Comparison of ENCODE assay signal across 8 mouse cellular contexts in the genomic region with DNA sequence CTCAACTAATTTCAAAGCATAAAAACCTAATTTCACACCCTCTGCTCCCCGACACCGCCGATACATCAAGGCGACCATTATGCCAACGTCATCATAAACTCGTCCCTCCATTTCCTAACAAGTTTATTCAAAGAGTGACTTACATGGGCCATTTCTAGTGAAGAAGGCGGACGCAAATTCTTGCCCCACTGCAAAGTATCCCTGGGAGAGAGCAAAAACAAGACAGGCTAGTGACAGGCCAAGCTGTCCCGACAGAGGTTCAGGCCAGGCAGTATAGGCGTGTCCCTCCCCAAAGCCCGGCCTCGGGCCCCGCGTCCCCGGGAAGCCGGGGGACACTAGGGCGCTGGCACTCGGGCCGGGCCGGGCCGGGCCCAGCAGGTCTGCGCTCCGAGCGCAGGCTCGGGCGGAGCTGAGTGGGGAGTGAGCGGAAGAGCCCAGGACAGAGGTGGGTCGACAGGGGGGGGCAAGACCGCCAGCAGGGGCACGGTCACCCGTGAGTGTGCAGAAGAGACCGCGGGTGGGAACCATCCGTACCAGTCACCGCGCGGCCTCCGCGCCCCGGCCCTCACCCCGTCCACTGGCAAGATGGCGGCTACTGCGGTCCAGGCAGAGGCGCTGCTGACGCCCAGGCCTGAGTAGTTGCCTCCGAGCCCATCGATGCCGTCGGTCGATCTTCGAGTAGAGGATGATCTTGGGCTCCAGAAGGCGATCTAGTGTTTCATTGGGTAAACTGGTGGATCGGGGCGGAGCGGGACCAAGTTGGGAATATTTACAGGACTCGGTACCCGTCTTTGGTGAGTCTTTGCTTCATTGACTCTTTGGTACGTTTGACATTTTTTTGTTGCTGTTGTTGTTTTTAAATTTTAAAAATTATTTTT. TPM values are rescaled to one million over a fixed set of nuclear protein-coding genes. Genes with fewer than 3 reads are reported as not detected.
DNase-seq lines count a peak whose midpoint lies in the region; ATAC-seq and TF ChIP-seq lines count a peak whose summit lies in the region.

A gene (minus strand): TSS at position 693 of the 878 bp plus-strand sequence.

- under 1% methylated on average over 58 of the region's 58 CpGs for WGBS in embryonic facial prominence, embryonic 13.5 days
- under 1% methylated on average over 58 of the region's 58 CpGs for WGBS in kidney, adult 2 months
- 2% methylated on average over 40 of the region's 58 CpGs for WGBS in limb, embryonic 14.5 days
- WGBS in midbrain, postnatal 0 days, result under 1% methylated on average over 56 of the region's 58 CpGs

- H3K4me2 ChIP-seq in embryonic facial prominence, embryonic 13.5 days, result peak within 1 kb of the TSS; percentile 85
- H3K4me2 ChIP-seq in limb, embryonic 14.5 days (replicated peaks; ENCODE audit: low read depth, low read length, severe bottlenecking), result peak within 1 kb of the TSS; percentile 86
- H3K4me2 ChIP-seq in midbrain, postnatal 0 days (ENCODE audit: low read depth, low read length, poor library complexity, severe bottlenecking), result peak within 1 kb of the TSS; percentile 80

- H3K27me3 ChIP-seq in embryonic facial prominence, embryonic 13.5 days, result no peaks in the 10 kb centered on the region
- no peaks in the 10 kb centered on the region for H3K27me3 ChIP-seq in kidney, adult 2 months (replicated peaks; ENCODE audit: control insufficient read depth, insufficient read depth, low read length)
- no peaks in the 10 kb centered on the region for H3K27me3 ChIP-seq in limb, embryonic 14.5 days (ENCODE audit: control insufficient read depth, insufficient read depth, low read length)
- H3K27me3 ChIP-seq in midbrain, postnatal 0 days (ENCODE audit: insufficient read depth, low read length), result no peaks in the 10 kb centered on the region

- no peak for TF ChIP-seq CTCF in kidney, adult 2 months (conservative IDR thresholded peaks at IDR 0.05; ENCODE audit: insufficient read depth, insufficient read length, low read depth, low read length)
- TF ChIP-seq CTCF in midbrain, postnatal 0 days (IDR thresholded peaks at IDR 0.05), result no peak

- TF ChIP-seq POLR2A in kidney, adult 2 months (IDR thresholded peaks at IDR 0.05; ENCODE audit: low read depth, low read length), result peak; percentile 73
- TF ChIP-seq POLR2A in limb, embryonic 14.5 days (IDR thresholded peaks at IDR 0.05; ENCODE audit: borderline replicate concordance, extremely low read depth, insufficient read depth, insufficient read length), result 0 out of 2 replicates have a peak, but pooled peaks have one; percentile 71

- H3K9me3 ChIP-seq in embryonic facial prominence, embryonic 13.5 days, result no peaks in the 10 kb centered on the region
- H3K9me3 ChIP-seq in limb, embryonic 14.5 days (ENCODE audit: control insufficient read depth, low read length), result no peaks in the 10 kb centered on the region
- H3K9me3 ChIP-seq in midbrain, postnatal 0 days (ENCODE audit: low read length), result no peaks in the 10 kb centered on the region

- H3K36me3 ChIP-seq in embryonic facial prominence, embryonic 13.5 days, result peaks cover 1% of the 10 kb centered on the region
- H3K36me3 ChIP-seq in kidney, adult 2 months (ENCODE audit: control insufficient read depth, insufficient read depth, low read length), result peaks cover 1% of the 10 kb centered on the region
- H3K36me3 ChIP-seq in limb, embryonic 14.5 days (ENCODE audit: control insufficient read depth, insufficient read depth, low read length), result peaks cover 7% of the 10 kb centered on the region; the same call in 1 of the 2 replicates
- H3K36me3 ChIP-seq in midbrain, postnatal 0 days (ENCODE audit: insufficient read depth, low read length), result peaks cover under 1% of the 10 kb centered on the region; the same call in 1 of the 2 replicates

- ATAC-seq in embryonic facial prominence, embryonic 13.5 days (ENCODE audit: insufficient number of reproducible peaks, insufficient read depth, low FRiP score, low TSS enrichment, low read depth), result peak; percentile 94
- peak; percentile 96 for ATAC-seq in limb, embryonic 14.5 days (ENCODE audit: low FRiP score, low read depth)
- peak; percentile 97 for ATAC-seq in midbrain, postnatal 0 days (ENCODE audit: low FRiP score)

- peak within 1 kb of the TSS; percentile 95 for H3K9ac ChIP-seq in embryonic facial prominence, embryonic 13.5 days
- H3K9ac ChIP-seq in limb, embryonic 14.5 days (ENCODE audit: low read depth, low read length, severe bottlenecking), result peak within 1 kb of the TSS; percentile 95
- peak within 1 kb of the TSS; percentile 77 for H3K9ac ChIP-seq in midbrain, postnatal 0 days (replicated peaks; ENCODE audit: low read length, poor library complexity, severe bottlenecking)

- DNase-seq in 3T3-L1 (ENCODE audit: low read depth, low spot score), result peak; percentile 98
- DNase-seq in adrenal gland, postnatal 36 days, result peak; percentile 95 to 96
- DNase-seq in heart, adult 18-20 months, result peak; percentile 95 to 96
- DNase-seq in kidney, adult 2 months, result peak; percentile 97
- peak; percentile 98 for DNase-seq in limb, embryonic 14.5 days (ENCODE audit: low spot score)
- peak; percentile 98 for DNase-seq in midbrain, postnatal 0 days (ENCODE audit: low spot score)
- DNase-seq in spleen, postnatal 14 days (ENCODE audit: low spot score in 2 of 2), result peak; percentile 79 to 86

- H3K4me3 ChIP-seq in embryonic facial prominence, embryonic 13.5 days, result peak within 1 kb of the TSS; percentile 86
- peak within 1 kb of the TSS; percentile 89 for H3K4me3 ChIP-seq in kidney, adult 2 months (ENCODE audit: insufficient read depth, low read depth, low read length)
- peak within 1 kb of the TSS; percentile 87 for H3K4me3 ChIP-seq in limb, embryonic 14.5 days (replicated peaks; ENCODE audit: low read length)
- peak within 1 kb of the TSS; percentile 72 for H3K4me3 ChIP-seq in midbrain, postnatal 0 days (ENCODE audit: low read depth, low read length)

- peak within 1 kb of the TSS; percentile 92 for H3K27ac ChIP-seq in embryonic facial prominence, embryonic 13.5 days
- peak within 1 kb of the TSS; percentile 95 for H3K27ac ChIP-seq in kidney, adult 2 months (ENCODE audit: insufficient read depth, low read depth, low read length)
- H3K27ac ChIP-seq in limb, embryonic 14.5 days (replicated peaks; ENCODE audit: low read depth, low read length), result peak within 1 kb of the TSS; percentile 91
- H3K27ac ChIP-seq in midbrain, postnatal 0 days (ENCODE audit: low read depth, low read length), result peak within 1 kb of the TSS; percentile 82

- peaks cover 20% of the 10 kb centered on the region for H3K4me1 ChIP-seq in embryonic facial prominence, embryonic 13.5 days
- peaks cover 19% of the 10 kb centered on the region for H3K4me1 ChIP-seq in kidney, adult 2 months (ENCODE audit: control insufficient read depth, insufficient read depth, low read length)
- H3K4me1 ChIP-seq in limb, embryonic 14.5 days (ENCODE audit: control insufficient read depth, insufficient read depth, low read length), result peaks cover 23% of the 10 kb centered on the region
- peaks cover 5% of the 10 kb centered on the region for H3K4me1 ChIP-seq in midbrain, postnatal 0 days (ENCODE audit: insufficient read depth, low read length)

RNA-seq across cellular contexts. Expression of the gene that starts here (rescaled TPM):
- total RNA-seq in adrenal gland, postnatal 36 days (2021), result 100 to 1,000 TPM; 126 to 127 TPM
- 163 and 164 TPM in 2 replicates for polyA plus RNA-seq in embryonic facial prominence, embryonic 13.5 days (2015; fragmentation: Nextera tagmentation; extraction: Ambion mirVana)
- 100 to 1,000 TPM; 159 to 180 TPM for total RNA-seq in heart, adult 18-20 months (2021)
- polyA plus RNA-seq in kidney, adult 2 months (2012; rRNA removed), result 48.4 and 58.6 TPM in 2 replicates
- polyA plus RNA-seq in limb, embryonic 14.5 days (2012; rRNA removed), result 108 and 110 TPM in 2 replicates
- 167 and 175 TPM in 2 replicates for polyA plus RNA-seq in limb, embryonic 14.5 days (2014; fragmentation: Nextera tagmentation; extraction: Ambion mirVana)
- 56.8 and 58.0 TPM in 2 replicates for total RNA-seq in midbrain, postnatal 0 days (2014; rRNA removed)
- 126 and 130 TPM in 2 replicates for polyA plus RNA-seq in midbrain, postnatal 0 days (2015; fragmentation: Nextera tagmentation; extraction: Ambion mirVana)

Comparison
In these comparisons a context has a peak if more than half of its experiments do, and no peak if none do; other contexts are left out.
1. Peak in every context shown above with its lines: DNase-seq, ATAC-seq, H3K4me3 ChIP-seq and H3K27ac ChIP-seq.